Mouse (Mus musculus) CD4-positive, CD25-positive, alpha-beta regulatory T cell (primary cell): ENCODE measurements around the gene Wasf2. TPM values are rescaled to one million over a fixed set of nuclear protein-coding genes. Genes with fewer than 3 reads are reported as not detected.

Experiments
- polyA plus RNA-seq: library from polyadenylated mRNA; unstranded; fragments of 100-300 nt; shearing (Covaris generic); gene quantifications from one replicate; pipeline ENCODE4 v1.2.1, GENCODE M21; 2017

Gene Wasf2
- polyA plus RNA-seq = 93.6 TPM

GRCm38 (mm10) chr4:133129931-133130889 lies at the start of gene Wasf2:
Gene Wasf2, plus strand, starts transcription at chr4:133130505.

GRCm38 (mm10) chr4:133211751-133212561 lies 81.7 kb downstream of the Wasf2 start, which contains the start of the genes Cd164l2 and Gpr3:
Gene Cd164l2, plus strand, starts transcription at chr4:133212131.
Gene Gpr3, minus strand, starts transcription at chr4:133212536.

GRCm38 (mm10) chr4:133240490-133240921 lies 110.2 kb downstream of the Wasf2 start, which contains the start of gene Map3k6:
Gene Map3k6, plus strand, starts transcription at chr4:133240818.

Other genes with a start within 250 kb of the Wasf2 start
- gene Stx12, start 246.0 kb upstream of the Wasf2 start, polyA plus RNA-seq = 28.0 TPM
- 32.7 TPM for gene Fam76a, start 207.9 kb upstream of the Wasf2 start, polyA plus RNA-seq
- gene Fgr, start 156.4 kb upstream of the Wasf2 start, polyA plus RNA-seq = 3.5 TPM
- gene Ahdc1, start 119.2 kb upstream of the Wasf2 start, polyA plus RNA-seq = 6.8 TPM
- not detected for gene Cd164l2, start 81.6 kb downstream of the Wasf2 start, polyA plus RNA-seq
- not detected for gene Gpr3, start 82.0 kb downstream of the Wasf2 start, polyA plus RNA-seq
- gene Map3k6, start 110.3 kb downstream of the Wasf2 start, polyA plus RNA-seq = not detected
- gene Sytl1, start 132.6 kb downstream of the Wasf2 start, polyA plus RNA-seq = 53.8 TPM
- gene Tmem222, start 147.3 kb downstream of the Wasf2 start, polyA plus RNA-seq = 76.5 TPM
- gene Wdtc1, start 223.0 kb downstream of the Wasf2 start, polyA plus RNA-seq = 6.4 TPM
- gene Slc9a1, start 239.2 kb downstream of the Wasf2 start, polyA plus RNA-seq = 19.4 TPM